Mouse (Mus musculus): ENCODE measurements around the gene Tfb2m. TPM values are rescaled to one million over a fixed set of nuclear protein-coding genes. Genes with fewer than 3 reads are reported as not detected.
A peak's percentile ranks its signal among the peaks of the same experiment; 100 is the strongest.

The Tfb2m gene
- total and polyA plus RNA-seq, 2 experiments from 2014 or later = 20.4 to 34.7 TPM

- peak; percentile 64 for ATAC-seq (ENCODE audit: insufficient read depth, low read depth)
- no peaks in the 10 kb centered on the region for H3K27me3 ChIP-seq (ENCODE audit: control insufficient read depth, insufficient read depth, low read length)
- peak overlapping the region; percentile 77 for H3K4me2 ChIP-seq (ENCODE audit: low read depth, low read length)
- no peaks in the 10 kb centered on the region for H3K9me3 ChIP-seq (replicated peaks; ENCODE audit: control insufficient read depth, low read length)
- peak; percentile 54 for DNase-seq (ENCODE audit: low spot score)
- H3K4me1 ChIP-seq (ENCODE audit: control insufficient read depth, insufficient read depth) = peaks cover 25% of the 10 kb centered on the region
- 0 out of 2 replicates have a peak, but pooled peaks have one; percentile 9 for TF ChIP-seq CTCF (IDR thresholded peaks at IDR 0.05; ENCODE audit: low read depth)
- no peak for TF ChIP-seq EP300 (IDR thresholded peaks at IDR 0.05; ENCODE audit: low read depth)
- H3K27ac ChIP-seq (ENCODE audit: low read depth) = peak overlapping the region; percentile 93
- peak overlapping the region; percentile 92 for H3K4me3 ChIP-seq (ENCODE audit: low read depth, low read length)
- H3K9ac ChIP-seq (replicated peaks; ENCODE audit: low read depth, low read length) = peak overlapping the region; percentile 78
- under 1% methylated on average over 26 of the region's 44 CpGs for WGBS
- H3K36me3 ChIP-seq (replicated peaks; ENCODE audit: control insufficient read depth, insufficient read depth, low read length) = peaks cover 11% of the 10 kb centered on the region; the same call in 1 of the 2 replicates
These were observed 467 bp upstream of the Tfb2m start for GRCm38 (mm10) chr1:179546551-179546917.

GRCm38 (mm10) chr1:179541502-179541901 is 4.6 kb downstream of the Tfb2m start:
- no peak overlapping the region for H3K4me2 ChIP-seq (ENCODE audit: low read depth, low read length)
- no peak for DNase-seq (ENCODE audit: low spot score)
- H3K9ac ChIP-seq (replicated peaks; ENCODE audit: low read depth, low read length) = no peak overlapping the region
- H3K9me3 ChIP-seq (replicated peaks; ENCODE audit: control insufficient read depth, low read length) = no peaks in the 10 kb centered on the region
- no peak overlapping the region for H3K4me3 ChIP-seq (ENCODE audit: low read depth, low read length)
- H3K4me1 ChIP-seq (ENCODE audit: control insufficient read depth, insufficient read depth) = peaks cover 10% of the 10 kb centered on the region; the same call in 1 of the 2 replicates
- no peak for TF ChIP-seq EP300 (IDR thresholded peaks at IDR 0.05; ENCODE audit: low read depth)
- TF ChIP-seq CTCF (IDR thresholded peaks at IDR 0.05; ENCODE audit: low read depth) = peak; percentile 27
- H3K27me3 ChIP-seq (ENCODE audit: control insufficient read depth, insufficient read depth, low read length) = no peaks in the 10 kb centered on the region
- H3K27ac ChIP-seq (ENCODE audit: low read depth) = no peak overlapping the region
- ATAC-seq (ENCODE audit: insufficient read depth, low read depth) = no peak
- 62% methylated on average over 3 of the region's 3 CpGs for WGBS
- peaks cover 44% of the 10 kb centered on the region for H3K36me3 ChIP-seq (replicated peaks; ENCODE audit: control insufficient read depth, insufficient read depth, low read length)

DNA sequence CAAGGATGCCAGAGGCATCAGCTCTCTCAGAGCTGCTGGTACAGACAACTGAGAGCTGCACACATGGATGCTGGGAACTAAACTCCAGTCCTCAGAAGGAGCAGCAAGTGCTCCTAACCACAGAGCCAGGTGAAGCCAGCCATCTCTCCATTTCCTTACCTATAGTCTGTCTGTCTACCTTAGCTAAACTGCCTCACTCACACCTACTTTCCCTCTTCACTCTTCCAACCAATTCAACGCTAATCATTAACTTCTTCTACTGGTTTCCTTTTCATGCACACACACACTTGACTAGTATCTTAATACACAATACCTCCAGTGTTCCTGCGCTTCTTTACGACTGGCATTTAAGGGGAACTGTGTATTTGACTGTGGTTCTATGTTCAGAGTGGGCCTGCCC is 6.2 kb downstream of the Tfb2m start:
- 89% methylated on average over 3 of the region's 3 CpGs for WGBS
- H3K27me3 ChIP-seq (ENCODE audit: control insufficient read depth, insufficient read depth, low read length) = no peaks in the 10 kb centered on the region
- DNase-seq (ENCODE audit: low spot score) = no peak
- H3K4me2 ChIP-seq (ENCODE audit: low read depth, low read length) = no peak overlapping the region
- H3K4me3 ChIP-seq (ENCODE audit: low read depth, low read length) = no peak overlapping the region
- H3K9ac ChIP-seq (replicated peaks; ENCODE audit: low read depth, low read length) = no peak overlapping the region
- ATAC-seq (ENCODE audit: insufficient read depth, low read depth) = no peak
- H3K27ac ChIP-seq (ENCODE audit: low read depth) = no peak overlapping the region
- no peaks in the 10 kb centered on the region for H3K9me3 ChIP-seq (replicated peaks; ENCODE audit: control insufficient read depth, low read length)
- TF ChIP-seq CTCF (IDR thresholded peaks at IDR 0.05; ENCODE audit: low read depth) (no peak), EP300 (IDR thresholded peaks at IDR 0.05; ENCODE audit: low read depth) (no peak)
- H3K4me1 ChIP-seq (ENCODE audit: control insufficient read depth, insufficient read depth) = peaks cover 3% of the 10 kb centered on the region; the same call in 1 of the 2 replicates
- H3K36me3 ChIP-seq (replicated peaks; ENCODE audit: control insufficient read depth, insufficient read depth, low read length) = peaks cover 51% of the 10 kb centered on the region

DNA sequence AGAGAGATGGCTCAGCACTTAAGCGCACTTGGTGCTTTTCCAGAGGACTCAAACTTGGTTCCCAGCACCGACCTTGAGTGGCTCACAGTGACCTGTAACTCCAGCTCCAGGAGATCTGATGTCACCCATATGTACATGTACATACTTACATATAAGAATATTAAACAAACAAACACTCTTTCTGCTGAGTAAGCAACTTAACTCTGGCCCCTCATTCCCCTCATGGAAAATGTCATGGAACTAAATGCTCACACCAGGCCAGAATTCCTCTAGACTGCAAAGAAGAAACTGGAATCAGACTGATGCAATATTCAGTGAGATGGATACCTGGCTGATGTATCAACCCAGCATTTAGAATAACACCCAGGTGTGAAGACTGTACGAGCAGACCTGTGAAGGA is 7.0 kb downstream of the Tfb2m start:
- Histone ChIP-seq H3K27me3 (ENCODE audit: control insufficient read depth, insufficient read depth, low read length) (no peaks in the 10 kb centered on the region), H3K4me3 (ENCODE audit: low read depth, low read length) (no peak overlapping the region), H3K9me3 (replicated peaks; ENCODE audit: control insufficient read depth, low read length) (no peaks in the 10 kb centered on the region), H3K27ac (ENCODE audit: low read depth) (no peak overlapping the region), H3K9ac (replicated peaks; ENCODE audit: low read depth, low read length) (no peak overlapping the region), H3K4me1 (ENCODE audit: control insufficient read depth, insufficient read depth) (no peaks in the 10 kb centered on the region), H3K36me3 (replicated peaks; ENCODE audit: control insufficient read depth, insufficient read depth, low read length) (peaks cover 60% of the 10 kb centered on the region), H3K4me2 (ENCODE audit: low read depth, low read length) (no peak overlapping the region)
- ATAC-seq (ENCODE audit: insufficient read depth, low read depth) = no peak
- 93% methylated on average over 3 of the region's 3 CpGs for WGBS
- TF ChIP-seq EP300 (IDR thresholded peaks at IDR 0.05; ENCODE audit: low read depth) (no peak), CTCF (IDR thresholded peaks at IDR 0.05; ENCODE audit: low read depth) (no peak)
- DNase-seq (ENCODE audit: low spot score) = no peak

DNA sequence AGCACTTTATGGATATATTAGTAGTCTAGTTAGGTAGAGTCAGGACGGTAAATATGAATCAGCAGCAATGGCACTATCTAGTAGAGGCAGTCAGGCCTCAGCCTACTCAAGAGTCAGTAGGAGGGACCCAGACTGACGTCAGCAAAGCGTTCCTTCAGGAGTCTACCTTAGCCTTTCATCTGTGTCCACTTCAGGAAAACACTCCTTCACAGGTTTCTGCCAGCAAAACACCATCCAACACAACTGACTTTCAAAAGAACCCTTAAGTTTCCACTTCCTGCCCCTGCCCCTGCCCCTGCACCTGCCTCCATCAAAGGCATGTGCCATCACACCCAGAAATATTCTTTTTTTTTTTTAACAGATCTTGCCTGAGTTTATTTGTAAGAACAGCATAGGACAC is 26.2 kb downstream of the Tfb2m start:
- no peaks in the 10 kb centered on the region for H3K36me3 ChIP-seq (replicated peaks; ENCODE audit: control insufficient read depth, insufficient read depth, low read length)
- H3K4me1 ChIP-seq (ENCODE audit: control insufficient read depth, insufficient read depth) = peaks cover 7% of the 10 kb centered on the region; the same call in 1 of the 2 replicates
- TF ChIP-seq EP300 (IDR thresholded peaks at IDR 0.05; ENCODE audit: low read depth) (no peak), CTCF (IDR thresholded peaks at IDR 0.05; ENCODE audit: low read depth) (no peak)
- no peaks in the 10 kb centered on the region for H3K9me3 ChIP-seq (replicated peaks; ENCODE audit: control insufficient read depth, low read length)
- no peak overlapping the region for H3K4me3 ChIP-seq (ENCODE audit: low read depth, low read length)
- DNase-seq (ENCODE audit: low spot score) (no peak), ATAC-seq (ENCODE audit: insufficient read depth, low read depth) (no peak)
- no peak overlapping the region for H3K4me2 ChIP-seq (ENCODE audit: low read depth, low read length)
- no peak overlapping the region for H3K9ac ChIP-seq (replicated peaks; ENCODE audit: low read depth, low read length)
- no peaks in the 10 kb centered on the region for H3K27me3 ChIP-seq (ENCODE audit: control insufficient read depth, insufficient read depth, low read length)
- H3K27ac ChIP-seq (ENCODE audit: low read depth) = no peak overlapping the region
- WGBS = 71% methylated on average over 3 of the region's 3 CpGs

All from heart, postnatal 0 days (tissue).